8 mouse cellular contexts compared by ENCODE assay signal in genomic region chr14:61360131-61360980, GRCm38 (mm10). TPM values are rescaled to one million over a fixed set of nuclear protein-coding genes. Genes with fewer than 3 reads are reported as not detected.
DNase-seq lines count a peak whose midpoint lies in the region; ATAC-seq and TF ChIP-seq lines count a peak whose summit lies in the region.

Gene Ebpl, minus strand, starts transcription at chr14:61360439.

- peaks cover 29% of the 10 kb centered on the region for H3K36me3 ChIP-seq in E14TG2a.4 (ENCODE audit: insufficient read depth, low read length)
- H3K36me3 ChIP-seq in forebrain, embryonic 13.5 days (ENCODE audit: poor library complexity, severe bottlenecking): peaks cover 4% of the 10 kb centered on the region; the same call in 1 of the 2 replicates
- peaks cover 2% of the 10 kb centered on the region; the same call in 1 of the 2 replicates for H3K36me3 ChIP-seq in neural tube, embryonic 15.5 days

- peak within 1 kb of the TSS; percentile 86 for H3K4me3 ChIP-seq in E14TG2a.4 (replicated peaks; ENCODE audit: low read length)
- peak within 1 kb of the TSS; percentile 50 for H3K4me3 ChIP-seq in forebrain, embryonic 13.5 days
- peak within 1 kb of the TSS; percentile 76 for H3K4me3 ChIP-seq in neural tube, embryonic 15.5 days (replicated peaks)

- ATAC-seq in forebrain, embryonic 13.5 days: peak; percentile 97
- ATAC-seq in neural tube, embryonic 15.5 days (ENCODE audit: low FRiP score): peak; percentile 95

- intact Hi-C loops in heart, postnatal 14 days (cut with DNase I): loop anchor here (5.0 kb wide), 1 partner anchor 77 kb away; the partner anchor contains the start of gene Kpna3

- no peaks in the 10 kb centered on the region for H3K9me3 ChIP-seq in E14TG2a.4 (ENCODE audit: low read length)
- H3K9me3 ChIP-seq in forebrain, embryonic 13.5 days (replicated peaks): no peaks in the 10 kb centered on the region
- no peaks in the 10 kb centered on the region for H3K9me3 ChIP-seq in neural tube, embryonic 15.5 days (replicated peaks)

- H3K4me1 ChIP-seq in E14TG2a.4 (replicated peaks; ENCODE audit: low read depth, low read length): peaks cover 38% of the 10 kb centered on the region
- peaks cover 10% of the 10 kb centered on the region; the same call in 1 of the 2 replicates for H3K4me1 ChIP-seq in forebrain, embryonic 13.5 days
- peaks cover 10% of the 10 kb centered on the region for H3K4me1 ChIP-seq in neural tube, embryonic 15.5 days

- peak within 1 kb of the TSS; percentile 67 for H3K9ac ChIP-seq in forebrain, embryonic 13.5 days
- peak within 1 kb of the TSS; percentile 65 for H3K9ac ChIP-seq in neural tube, embryonic 15.5 days (replicated peaks)

- TF ChIP-seq CTCF in E14TG2a.4 (conservative IDR thresholded peaks at IDR 0.05; ENCODE audit: low read length): no peak

- peak within 1 kb of the TSS; percentile 64 for H3K4me2 ChIP-seq in forebrain, embryonic 13.5 days
- peak within 1 kb of the TSS; percentile 69 for H3K4me2 ChIP-seq in neural tube, embryonic 15.5 days

- DNase-seq in c-Kit-positive CD71-positive TER-119-positive erythroid progenitor cells, embryonic 14.5 days (ENCODE audit: low spot score): peak; percentile 77
- peak; percentile 92 to 95 for DNase-seq in heart, postnatal 14 days
- peak; percentile 94 for DNase-seq in layer of hippocampus, adult 11-12 months (ENCODE audit: low spot score)
- peak; percentile 92 to 95 for DNase-seq in lung, adult 18-20 months
- DNase-seq in testis, postnatal 14 days (ENCODE audit: low spot score): peak; percentile 91

- H3K27me3 ChIP-seq in E14TG2a.4 (ENCODE audit: insufficient read depth, low read length): no peaks in the 10 kb centered on the region
- H3K27me3 ChIP-seq in forebrain, embryonic 13.5 days: no peaks in the 10 kb centered on the region
- H3K27me3 ChIP-seq in neural tube, embryonic 15.5 days (replicated peaks): no peaks in the 10 kb centered on the region

- peak within 1 kb of the TSS; percentile 74 for H3K27ac ChIP-seq in forebrain, embryonic 13.5 days
- peak within 1 kb of the TSS; percentile 85 for H3K27ac ChIP-seq in neural tube, embryonic 15.5 days (replicated peaks)

- under 1% methylated on average over 39 of the region's 40 CpGs for WGBS in forebrain, embryonic 13.5 days
- 1% methylated on average over 40 of the region's 40 CpGs for WGBS in neural tube, embryonic 15.5 days

RNA-seq across cellular contexts. Expression of gene Ebpl, which starts in this region (rescaled TPM):
- 10.6 and 11.3 TPM in 2 replicates for polyA plus RNA-seq in forebrain, embryonic 13.5 days (2015; fragmentation: Nextera tagmentation; extraction: Ambion mirVana)
- 1 to 10 TPM; 1.1 to 1.2 TPM for total RNA-seq in heart, postnatal 14 days (2021)
- 12.0 and 12.8 TPM in 2 replicates for polyA plus RNA-seq in neural tube, embryonic 15.5 days (2015; fragmentation: Nextera tagmentation; extraction: Ambion mirVana)

Comparison
In these comparisons a context has a peak if more than half of its experiments do, and no peak if none do; other contexts are left out.
1. Peak in every context shown above with its lines: DNase-seq, ATAC-seq, H3K4me3 ChIP-seq and H3K27ac ChIP-seq.